Mouse (Mus musculus): ENCODE measurements around the gene Brpf1.

Brpf1 gene

GRCm38 (mm10) chr6:113306986-113307349 is at the start of gene Brpf1:
Gene Brpf1, plus strand, starts transcription at chr6:113307137.
- no peak for DNase-seq (ENCODE audit: low spot score in 2 of 2)

- DNase-seq (ENCODE audit: low spot score in 2 of 2): no peak
These were observed 45.6 kb upstream of the Brpf1 start for GRCm38 (mm10) chr6:113261174-113261858.

GRCm38 (mm10) chr6:113263531-113263930 is 43.4 kb upstream of the Brpf1 start:
- DNase-seq (ENCODE audit: low spot score in 2 of 2): no peak

- no peak for DNase-seq (ENCODE audit: low spot score in 2 of 2)
These were observed 42.5 kb upstream of the Brpf1 start for GRCm38 (mm10) chr6:113264429-113264828.

- DNase-seq (ENCODE audit: low spot score in 2 of 2): no peak
These were observed 39.8 kb upstream of the Brpf1 start for GRCm38 (mm10) chr6:113266996-113267655.

- DNase-seq (ENCODE audit: low spot score in 2 of 2): no peak
These were observed 38.9 kb upstream of the Brpf1 start for GRCm38 (mm10) chr6:113267988-113268387.

- no peak for DNase-seq (ENCODE audit: low spot score in 2 of 2)
These were observed 34.6 kb upstream of the Brpf1 start for GRCm38 (mm10) chr6:113272365-113272764.

- DNase-seq (ENCODE audit: low spot score in 2 of 2): no peak
These were observed 30.1 kb upstream of the Brpf1 start for GRCm38 (mm10) chr6:113276846-113277245.

GRCm38 (mm10) chr6:113281676-113282075 is 25.3 kb upstream of the Brpf1 start:
- DNase-seq (ENCODE audit: low spot score in 2 of 2): no peak

GRCm38 (mm10) chr6:113282101-113282802 is 24.7 kb upstream of the Brpf1 start, which contains the start of gene Cpne9:
Gene Cpne9, plus strand, starts transcription at chr6:113282307.
- no peak for DNase-seq (ENCODE audit: low spot score in 2 of 2)

- DNase-seq (ENCODE audit: low spot score in 2 of 2): no peak
These were observed 24.0 kb upstream of the Brpf1 start for GRCm38 (mm10) chr6:113282969-113283368.

GRCm38 (mm10) chr6:113283500-113283899 is 23.4 kb upstream of the Brpf1 start:
- no peak for DNase-seq (ENCODE audit: low spot score in 2 of 2)

GRCm38 (mm10) chr6:113284931-113285330 is 22.0 kb upstream of the Brpf1 start:
- no peak for DNase-seq (ENCODE audit: low spot score in 2 of 2)

GRCm38 (mm10) chr6:113286316-113286715 is 20.6 kb upstream of the Brpf1 start:
- no peak for DNase-seq (ENCODE audit: low spot score in 2 of 2)

GRCm38 (mm10) chr6:113287236-113287635 is 19.7 kb upstream of the Brpf1 start:
- no peak for DNase-seq (ENCODE audit: low spot score in 2 of 2)

- DNase-seq (ENCODE audit: low spot score in 2 of 2): no peak
These were observed 17.6 kb upstream of the Brpf1 start for GRCm38 (mm10) chr6:113289346-113289745.

- no peak for DNase-seq (ENCODE audit: low spot score in 2 of 2)
These were observed 16.6 kb upstream of the Brpf1 start for GRCm38 (mm10) chr6:113290346-113290745.

- DNase-seq (ENCODE audit: low spot score in 2 of 2): no peak
These were observed 14.0 kb upstream of the Brpf1 start for GRCm38 (mm10) chr6:113292938-113293337.

GRCm38 (mm10) chr6:113296046-113296445 is 10.9 kb upstream of the Brpf1 start:
- DNase-seq (ENCODE audit: low spot score in 2 of 2): no peak

GRCm38 (mm10) chr6:113296639-113297038 is 10.3 kb upstream of the Brpf1 start:
- no peak for DNase-seq (ENCODE audit: low spot score in 2 of 2)

- DNase-seq (ENCODE audit: low spot score in 2 of 2): no peak
These were observed 5.6 kb upstream of the Brpf1 start for GRCm38 (mm10) chr6:113301350-113301749.

- DNase-seq (ENCODE audit: low spot score in 2 of 2): no peak
These were observed 4.7 kb upstream of the Brpf1 start for GRCm38 (mm10) chr6:113302258-113302657.
